Mouse (Mus musculus) CH12.LX (cell line): ENCODE measurements around the gene Galnt4. TPM values are rescaled to one million over a fixed set of nuclear protein-coding genes. Genes with fewer than 3 reads are reported as not detected.

ENCODE experiments used
- DNase-seq: peaks from one replicate; pipeline ENCODE4 v3.0.0-alpha.2; 2013; ENCODE audit errors: extremely low read depth
- H3K27ac ChIP-seq: 2 replicates; pipeline ENCODE4 v1.5.1; 2012; ENCODE audit warnings: low read depth, mild to moderate bottlenecking, control low read depth, moderate library complexity; ENCODE audit not compliant: insufficient read depth
- H3K27me3 ChIP-seq: replicated peaks from 2 replicates; pipeline ENCODE3; 2012; ENCODE audit warnings: inconsistent platforms
- H3K36me3 ChIP-seq, 2 experiments: replicated peaks in 1 of 2; 2 replicates each; pipeline versions ENCODE3 to v1.6.1; 2012; ENCODE audit warnings: inconsistent platforms in 1 of 2, low read length in 1 of 2, mild to moderate bottlenecking in 1 of 2, mixed read lengths in 1 of 2, moderate library complexity in 1 of 2; ENCODE audit not compliant: control insufficient read depth in 1 of 2, insufficient read depth in 1 of 2
- H3K4me1 ChIP-seq, 2 experiments: 2 replicates each; pipeline ENCODE4 v1.6.1; 2012; ENCODE audit warnings: inconsistent platforms in 1 of 2, moderate library complexity in 1 of 2; ENCODE audit not compliant: insufficient read depth in 2 of 2, control insufficient read depth in 1 of 2
- H3K4me2 ChIP-seq: 2 replicates; pipeline ENCODE4 v1.6.1; 2012; ENCODE audit warnings: low read depth, mild to moderate bottlenecking, control low read depth; ENCODE audit not compliant: poor library complexity, insufficient read depth, severe bottlenecking
- H3K4me3 ChIP-seq, 3 experiments: fragments of 150-350 bp in 1 of 3; sonication (generic) in 1 of 3; replicated peaks in 1 of 3; 2 replicates each; pipeline versions ENCODE3 to v1.5.1; 2011 to 2012; ENCODE audit warnings: low read depth in 2 of 3, low read length in 2 of 3, mild to moderate bottlenecking in 2 of 3, moderate library complexity in 2 of 3, control low read depth in 1 of 3, improper control_type of control experiment in 1 of 3, inconsistent platforms in 1 of 3, mixed read lengths in 1 of 3; ENCODE audit not compliant: poor library complexity in 1 of 3
- H3K79me2 ChIP-seq: replicated peaks from 2 replicates; pipeline ENCODE4 v1.6.1; 2012; ENCODE audit warnings: mild to moderate bottlenecking, moderate library complexity; ENCODE audit not compliant: control insufficient read depth, poor library complexity, insufficient read depth, severe bottlenecking; ENCODE audit errors: extremely low read depth
- H3K9ac ChIP-seq: 2 replicates; pipeline ENCODE4 v1.6.1; 2012; ENCODE audit warnings: low read depth, mild to moderate bottlenecking, control low read depth, moderate library complexity; ENCODE audit not compliant: insufficient read depth
- H3K9me3 ChIP-seq: replicated peaks from 2 replicates; pipeline ENCODE3; 2012; ENCODE audit warnings: low read length, inconsistent platforms, mixed read lengths
- BHLHE40 ChIP-seq: IDR thresholded peaks from 2 replicates; pipeline ENCODE4 v1.6.1; 2011; ENCODE audit warnings: mild to moderate bottlenecking, low read depth, low read length, improper control_type of control experiment
- CHD1 ChIP-seq: IDR thresholded peaks from 2 replicates; pipeline ENCODE4 v1.6.1; 2012; ENCODE audit warnings: low read depth, low read length, improper control_type of control experiment, inconsistent platforms
- GABPA ChIP-seq: IDR thresholded peaks from 2 replicates; pipeline ENCODE4 v1.6.1; 2012; ENCODE audit warnings: low read depth, low read length, improper control_type of control experiment, inconsistent platforms; ENCODE audit not compliant: insufficient replicate concordance
- JUN ChIP-seq: IDR thresholded peaks from 2 replicates; pipeline ENCODE4 v1.6.1; 2011; ENCODE audit warnings: low read depth, mild to moderate bottlenecking, low read length, improper control_type of control experiment, moderate library complexity; ENCODE audit not compliant: insufficient read depth
- JUND ChIP-seq: conservative IDR thresholded peaks from 2 replicates; pipeline ENCODE4 v1.6.1; 2011; ENCODE audit warnings: low read depth, low read length, improper control_type of control experiment
- MEF2A ChIP-seq: IDR thresholded peaks from 2 replicates; pipeline ENCODE4 v1.6.1; 2014; ENCODE audit warnings: low read depth, mild to moderate bottlenecking, inconsistent platforms, low read length, improper control_type of control experiment, borderline replicate concordance
- MXI1 ChIP-seq: IDR thresholded peaks from 2 replicates; pipeline ENCODE4 v1.6.1; 2011; ENCODE audit warnings: mild to moderate bottlenecking, low read depth, low read length, improper control_type of control experiment
- MYC ChIP-seq: IDR thresholded peaks from 2 replicates; pipeline ENCODE4 v1.6.1; 2011; ENCODE audit warnings: low read depth, mild to moderate bottlenecking, improper control_type of control experiment, low read length
- PAX5 ChIP-seq: IDR thresholded peaks from 2 replicates; pipeline ENCODE4 v1.6.1; 2012; ENCODE audit warnings: low read length, inconsistent platforms, mixed read lengths
- SIN3A ChIP-seq: IDR thresholded peaks from 2 replicates; pipeline ENCODE4 v1.6.1; 2012; ENCODE audit warnings: low read length, improper control_type of control experiment, inconsistent platforms
- ZNF384 ChIP-seq: IDR thresholded peaks from 2 replicates; pipeline ENCODE4 v1.6.1; 2012; ENCODE audit warnings: low read depth, low read length, improper control_type of control experiment, inconsistent platforms
- dilution Hi-C: fragments of 300-500 bp; cut with MboI; formaldehyde crosslinking; loops from 2 replicates; pipeline ENCODE4 v1.14.3; 2020; ENCODE audit warnings: low sequenced_read_pairs; ENCODE audit not compliant: extremely low pct_unique_long_range_greater_than_20kb, extremely low pct_ligation_motif_present
- in situ Hi-C: fragments of 300-500 bp; cut with MboI; formaldehyde crosslinking; loops from 3 replicates; pipeline ENCODE4 v1.14.3; 2019; ENCODE audit warnings: low sequenced_read_pairs, low pct_ligation_motif_present, low pct_unique_long_range_greater_than_20kb, mixed read lengths
- polyA plus RNA-seq: library from polyadenylated mRNA; unstranded; fragments of >175 nt; gene quantifications from 2 replicates; pipeline ENCODE4 v1.2.1, GENCODE M21; 2012; ENCODE audit warnings: low read depth; ENCODE audit not compliant: insufficient read length
- total RNA-seq, 2 experiments: library from RNA; depleted of rRNA; stranded (reverse); fragments of 300-350 nt in 1 of 2; fragments of >200 nt in 1 of 2; gene quantifications; 2 replicates each; pipeline ENCODE4 v1.2.3; 2012 to 2014

Gene Galnt4
- total and polyA plus RNA-seq, 3 experiments: 4.4 to 4.7 (median 4.6) TPM

GRCm38 (mm10) chr10:99118697-99119096 is 10.7 kb downstream of the Galnt4 start:
- Histone ChIP-seq H3K36me3 (peaks cover 0 to 21% of the 10 kb centered on the region in 2 experiments), H3K9me3 (no peaks in the 10 kb centered on the region), H3K27me3 (no peaks in the 10 kb centered on the region), H3K27ac (no peak overlapping the region), H3K4me3 (no peak overlapping the region), H3K79me2 (no peaks in the 10 kb centered on the region), H3K4me1 (no peaks in the 10 kb centered on the region), H3K9ac (no peak overlapping the region), H3K4me2 (no peak overlapping the region)
- TF ChIP-seq JUN (no peak), MXI1 (no peak), BHLHE40 (no peak), ZNF384 (no peak), JUND (no peak)
- dilution Hi-C loops (no loop called here), in situ Hi-C loops (no loop called here)
- DNase-seq: no peak

DNA sequence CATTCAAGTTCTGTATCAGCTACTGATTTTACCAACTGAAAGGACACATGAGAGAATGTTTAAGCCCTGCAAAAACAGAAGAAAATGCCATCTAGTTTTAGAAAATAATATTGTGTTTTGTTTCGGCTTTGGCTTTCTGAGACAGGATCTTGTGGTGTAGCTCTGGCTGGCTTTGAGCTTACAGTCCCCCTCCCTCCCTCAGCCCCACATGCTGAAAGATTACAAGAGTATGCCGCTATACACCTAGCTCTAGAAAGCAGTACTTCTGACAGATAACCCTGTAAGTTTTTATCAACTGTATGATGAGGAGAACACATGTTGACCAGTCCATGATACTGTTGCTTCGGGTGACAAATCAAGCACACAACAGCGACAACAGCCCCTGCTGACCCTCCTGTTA is 11.5 kb downstream of the Galnt4 start:
- dilution Hi-C loops: no loop called here

GRCm38 (mm10) chr10:99126225-99126624 is 18.3 kb downstream of the Galnt4 start, which contains the start of gene Phxr2:
Phxr2 (minus strand) TSS chr10:99126325.
- no peak within 1 kb of the TSS for H3K27ac ChIP-seq
- no peak within 1 kb of the TSS for H3K4me3 ChIP-seq
- dilution Hi-C loops: no loop called here
- in situ Hi-C loops: no loop called here
- peaks cover 0 to 40% of the 10 kb centered on the region in 2 experiments for H3K36me3 ChIP-seq
- H3K4me1 ChIP-seq: peaks cover 8 to 43% of the 10 kb centered on the region in 2 experiments; a peak in 3 of 4 replicates
- no peaks in the 10 kb centered on the region for H3K79me2 ChIP-seq
- TF ChIP-seq SIN3A: no peak
- TF ChIP-seq PAX5: no peak
- TF ChIP-seq CHD1: no peak
- TF ChIP-seq MEF2A: no peak
- TF ChIP-seq, all 38 proteins: peak for 0
- Histone ChIP-seq H3K4me2 (no peak within 1 kb of the TSS), H3K9me3 (no peaks in the 10 kb centered on the region), H3K9ac (no peak within 1 kb of the TSS), H3K27me3 (no peaks in the 10 kb centered on the region)
- DNase-seq: no peak

More for the DNA sequence above, 11.5 kb downstream of the Galnt4 start:
- Histone ChIP-seq H3K27ac (no peak overlapping the region), H3K27me3 (no peaks in the 10 kb centered on the region)
- TF ChIP-seq GABPA (no peak), PAX5 (no peak), MYC (no peak), ZNF384 (no peak), JUND (no peak)
- TF ChIP-seq, all 38 proteins: peak for 0
- H3K4me3 ChIP-seq: no peak overlapping the region
- peaks cover 0 to 24% of the 10 kb centered on the region in 2 experiments for H3K36me3 ChIP-seq
- in situ Hi-C loops: no loop called here
- no peaks in the 10 kb centered on the region for H3K4me1 ChIP-seq
- no peak overlapping the region for H3K9ac ChIP-seq
- no peaks in the 10 kb centered on the region for H3K9me3 ChIP-seq
- H3K4me2 ChIP-seq: no peak overlapping the region
- no peaks in the 10 kb centered on the region for H3K79me2 ChIP-seq
- DNase-seq: no peak
